Mouse (Mus musculus): Measurements from ENCODE around the gene Cap2.

DNA sequence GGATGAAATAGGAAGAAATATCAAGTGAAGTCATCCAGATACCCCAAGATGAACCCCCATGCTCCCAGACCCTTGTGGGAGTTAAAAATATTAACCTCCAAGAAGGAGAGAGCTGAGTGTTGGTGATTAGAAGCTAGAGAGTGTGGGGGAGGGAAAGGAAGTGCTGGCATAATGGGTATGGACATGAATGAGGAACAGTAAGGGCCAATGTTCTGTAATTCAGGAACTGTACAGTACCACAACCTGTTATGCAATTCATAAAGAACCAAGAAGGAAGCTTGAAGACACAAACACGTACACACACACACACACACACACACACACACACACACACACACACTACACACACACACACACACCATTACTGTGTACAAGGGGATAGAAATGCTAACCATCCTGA lies 19.8 kb downstream of the Cap2 start:
- TF ChIP-seq GATA1 (IDR thresholded peaks at IDR 0.05; ENCODE audit: low read length): no peak
- TF ChIP-seq TAL1 (IDR thresholded peaks at IDR 0.05; ENCODE audit: low read length): no peak

All from erythroblast, embryonic 14.5 days (primary cell).